Mouse (Mus musculus) embryonic stem cell, embryonic (primary cell): ENCODE results near the gene C130032M10Rik.

Experiments used
- CTCF ChIA-PET, 4 experiments: fragments of 300-600 bp in 2 of 4; fragments of 350-600 bp in 2 of 4; sonication (Branson Sonifier 250); formaldehyde crosslinking; loops; one replicate each; lab custom pipeline; 2022; ENCODE audit warnings: inconsistent platforms in 2 of 4; lab: Charles Lee
- POLR2A ChIA-PET, 4 experiments: fragments of 300-600 bp in 2 of 4; fragments of 350-600 bp in 2 of 4; sonication (Branson Sonifier 250); formaldehyde crosslinking; loops; one replicate each; lab custom pipeline; 2022; ENCODE audit warnings: antibody characterized with exemption in 4 of 4, inconsistent platforms in 1 of 4; lab: Charles Lee

Gene C130032M10Rik

DNA sequence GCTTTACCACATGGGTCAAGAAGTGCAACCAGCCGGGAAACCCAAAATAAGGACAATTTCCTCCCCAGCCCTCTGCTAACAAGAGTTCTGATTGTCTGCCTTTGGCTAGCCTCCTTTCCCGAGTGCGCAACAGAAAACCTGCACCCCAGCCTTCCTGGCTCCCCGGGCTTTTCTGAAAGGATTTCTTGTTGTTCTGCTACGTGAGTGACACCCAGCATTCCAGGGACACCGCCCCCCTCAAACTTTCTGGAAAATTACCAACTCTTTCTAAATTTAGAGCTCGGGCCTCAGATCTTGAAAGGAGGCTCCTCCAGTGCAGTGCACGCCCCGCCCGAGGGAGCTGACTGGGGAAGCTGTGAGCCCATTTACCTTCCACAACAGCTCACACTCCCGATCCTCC lies at the start of gene C130032M10Rik:
Gene C130032M10Rik, plus strand, starts transcription at position 334 of the 400 bp plus-strand sequence.
- ChIA-PET POLR2A (interaction anchor here (0.7 to 10.9 kb wide), 26 partner anchors 8 to 120 kb away, joined by 3 to 141 read pairs (median 4); partner anchors contain the start of gene Ccr4 (in 2 of the 4)), CTCF (interaction anchor here in 3 of 4 experiments (0.6 to 1.8 kb wide), 9 partner anchors 9 to 66 kb away, joined by 3 to 5 read pairs (median 3); no protein-coding TSS in a partner anchor)

DNA sequence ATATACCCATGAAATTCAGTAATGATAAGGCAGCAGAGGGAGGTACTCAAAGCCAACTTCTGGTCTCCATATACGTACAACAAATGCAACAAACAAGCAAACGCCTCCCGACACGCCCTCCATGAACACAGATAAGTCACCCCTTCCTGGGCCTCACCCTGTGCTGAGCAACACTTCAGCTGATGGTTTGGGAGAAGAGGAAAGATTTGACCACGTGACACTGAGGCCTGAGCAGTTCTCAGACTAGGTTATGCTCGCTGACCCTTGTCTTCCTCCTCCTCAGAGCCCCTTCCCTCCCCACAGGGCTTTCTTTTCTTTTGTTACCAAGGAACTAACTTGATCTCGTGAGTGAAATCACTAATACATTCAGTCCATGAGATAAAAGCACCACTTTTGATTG lies 48.6 kb upstream of the C130032M10Rik start:
- POLR2A ChIA-PET, result no interaction called here

DNA sequence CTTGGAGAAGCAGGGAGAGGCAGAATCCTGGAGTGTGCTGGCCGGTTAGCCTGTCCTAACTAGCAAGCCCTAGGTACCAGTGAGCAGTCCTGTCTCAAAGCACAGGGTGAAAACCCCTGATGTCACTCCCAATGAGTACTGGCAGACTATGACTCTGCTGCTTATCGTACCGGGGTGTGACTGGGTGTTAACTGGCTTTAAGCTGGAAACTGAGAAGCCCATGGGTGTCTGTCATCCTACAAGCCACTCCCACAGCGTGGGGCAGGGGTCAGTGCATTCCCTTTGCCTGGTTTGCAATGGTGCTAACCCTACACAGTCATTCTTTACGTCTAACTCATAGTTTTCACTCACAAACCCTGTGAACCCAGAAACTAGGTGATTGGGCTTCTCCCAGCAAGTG lies 47.3 kb upstream of the C130032M10Rik start:
- CTCF ChIA-PET, result interaction anchor here in 3 of 4 experiments (0.6 to 1.0 kb wide), 7 partner anchors 17 to 116 kb away, joined by 3 to 7 read pairs (median 3); no protein-coding TSS in a partner anchor
- POLR2A ChIA-PET, result interaction anchor here in 2 of 4 experiments (0.6 to 1.7 kb wide), 5 partner anchors 8 to 33 kb away, joined by 3 to 5 read pairs (median 4); no protein-coding TSS in a partner anchor

More for the DNA sequence above, 48.6 kb upstream of the C130032M10Rik start:
- CTCF ChIA-PET, result no interaction called here

DNA sequence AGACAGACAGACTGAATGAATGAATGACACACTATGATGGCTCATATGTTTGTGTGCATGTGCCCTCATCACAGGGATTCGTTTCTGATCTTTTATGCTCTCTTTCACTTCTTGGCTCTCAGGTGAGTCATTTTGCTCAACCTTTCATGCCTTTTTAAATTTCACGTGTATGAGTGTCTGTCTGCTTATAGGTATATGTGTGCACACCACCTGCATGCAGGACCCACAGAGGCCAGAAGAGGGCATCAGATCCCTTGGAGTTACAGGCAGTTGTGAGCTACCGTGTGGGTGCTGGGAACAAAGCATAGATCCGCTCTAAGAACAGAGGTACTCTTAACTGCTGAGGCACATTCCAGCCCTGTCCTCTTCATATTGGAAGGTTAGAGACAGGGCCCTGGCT lies 46.8 kb upstream of the C130032M10Rik start:
- CTCF ChIA-PET, result interaction anchor here (0.5 to 1.0 kb wide), 17 partner anchors 16 to 146 kb away, joined by 3 to 10 read pairs (median 3); no protein-coding TSS in a partner anchor
- POLR2A ChIA-PET, result interaction anchor here in 1 of 4 experiments (1.0 to 1.7 kb wide), 5 partner anchors 8 to 34 kb away, joined by 3 to 5 read pairs (median 3); no protein-coding TSS in a partner anchor

DNA sequence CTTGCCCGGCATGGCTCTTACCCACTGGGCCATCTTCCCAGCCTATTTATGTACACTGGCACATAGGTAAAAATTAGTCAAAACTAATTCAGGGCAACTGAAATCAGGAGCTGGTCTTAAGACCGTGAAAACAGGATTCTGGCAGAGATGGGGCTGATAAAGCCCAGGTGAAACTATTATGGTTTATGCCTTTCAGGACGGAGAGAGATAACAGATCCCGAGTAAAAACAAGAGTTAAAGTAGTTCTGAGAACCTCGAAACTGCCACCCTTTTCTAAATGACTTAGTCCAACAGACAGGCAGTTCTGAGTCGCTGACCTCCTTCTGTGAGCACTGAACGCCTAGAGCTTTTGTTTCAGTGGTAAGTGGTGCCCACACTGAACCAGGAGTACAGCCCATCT lies 43.6 kb upstream of the C130032M10Rik start:
- ChIA-PET POLR2A (interaction anchor here in 2 of 4 experiments (0.6 to 1.8 kb wide), 4 partner anchors 10 to 39 kb away, joined by 3 to 6 read pairs (median 3); no protein-coding TSS in a partner anchor), CTCF (interaction anchor here in 2 of 4 experiments (0.6 to 0.8 kb wide), 3 partner anchors 13 to 108 kb away, joined by 3 to 4 read pairs (median 4); no protein-coding TSS in a partner anchor)

DNA sequence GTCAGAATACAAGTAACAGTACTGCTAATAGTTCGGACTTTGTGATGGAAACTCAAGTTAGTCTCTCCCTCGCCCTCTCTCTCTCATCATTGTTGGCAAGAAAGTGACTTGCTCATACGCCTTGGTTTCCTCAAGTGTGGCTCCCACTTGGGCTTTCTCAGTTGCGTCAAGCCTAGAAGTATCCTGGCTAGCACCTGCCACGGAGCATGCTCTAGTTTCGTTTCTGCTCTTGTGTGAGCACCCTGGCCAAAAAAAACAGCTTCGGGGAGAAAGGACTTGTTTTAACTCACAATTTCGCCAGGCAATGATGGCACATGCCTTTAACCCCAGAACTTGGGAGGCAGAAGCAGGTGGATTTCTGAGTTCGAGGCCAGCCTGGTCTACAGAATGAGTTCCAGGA lies 38.5 kb upstream of the C130032M10Rik start:
- CTCF ChIA-PET, result interaction anchor here in 1 of 4 experiments (1.8 kb wide), 1 partner anchor 61 kb away, joined by 6 read pairs; no protein-coding TSS in a partner anchor
- POLR2A ChIA-PET, result interaction anchor here in 3 of 4 experiments (0.8 to 2.5 kb wide), 10 partner anchors 8 to 105 kb away, joined by 3 to 8 read pairs (median 4); no protein-coding TSS in a partner anchor

DNA sequence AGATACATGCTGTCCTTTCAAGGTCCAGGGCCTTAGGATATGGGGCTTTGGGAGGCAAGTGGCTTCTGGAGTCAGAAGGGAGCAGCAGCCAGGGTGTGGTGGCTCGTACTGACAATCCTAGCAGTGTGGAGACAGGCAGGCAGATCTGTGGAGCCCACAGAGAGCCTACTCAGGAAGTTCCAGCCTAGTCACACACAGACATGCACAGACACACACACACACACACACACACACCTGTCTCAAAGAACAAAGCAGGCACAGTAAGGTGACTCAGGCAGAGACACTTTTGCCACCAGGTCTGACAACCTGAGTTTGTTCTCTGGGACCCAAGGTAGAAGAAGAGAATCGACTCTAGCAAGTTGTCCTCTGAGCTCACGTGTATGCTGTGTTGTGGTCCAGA lies 34.6 kb upstream of the C130032M10Rik start:
- ChIA-PET CTCF (interaction anchor here in 1 of 4 experiments (0.6 kb wide), 1 partner anchor 163 kb away, joined by 4 read pairs; no protein-coding TSS in a partner anchor), POLR2A (interaction anchor here in 2 of 4 experiments (0.6 to 0.8 kb wide), 3 partner anchors 14 to 1379 kb away, joined by 3 to 8 read pairs (median 4); no protein-coding TSS in a partner anchor)

DNA sequence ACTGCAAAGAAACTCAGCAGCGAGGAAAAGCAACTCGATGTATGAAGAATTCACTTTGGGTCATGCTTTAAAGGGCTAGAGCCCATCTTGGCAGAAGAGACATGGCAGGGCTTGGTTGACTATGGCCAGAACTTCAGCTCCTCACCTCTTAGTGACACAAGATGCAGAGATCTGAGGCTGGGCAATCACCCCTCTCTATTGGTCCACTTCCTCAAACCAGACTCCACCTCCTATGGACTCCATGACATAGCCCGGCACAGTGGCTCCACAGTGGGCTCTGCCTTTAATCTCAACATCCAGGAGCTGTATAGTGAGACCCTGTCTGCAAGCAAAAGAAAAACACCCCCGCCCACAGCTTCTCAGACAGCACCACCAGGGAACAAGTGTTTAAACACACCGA lies 30.7 kb upstream of the C130032M10Rik start:
- ChIA-PET POLR2A (interaction anchor here in 3 of 4 experiments (0.6 to 2.1 kb wide), 10 partner anchors 9 to 743 kb away, joined by 3 to 7 read pairs (median 3); partner anchors contain the start of gene Crtap (in 1 of the 3)), CTCF (interaction anchor here (0.6 to 1.8 kb wide), 8 partner anchors 9 to 97 kb away, joined by 3 to 7 read pairs (median 3); no protein-coding TSS in a partner anchor)

DNA sequence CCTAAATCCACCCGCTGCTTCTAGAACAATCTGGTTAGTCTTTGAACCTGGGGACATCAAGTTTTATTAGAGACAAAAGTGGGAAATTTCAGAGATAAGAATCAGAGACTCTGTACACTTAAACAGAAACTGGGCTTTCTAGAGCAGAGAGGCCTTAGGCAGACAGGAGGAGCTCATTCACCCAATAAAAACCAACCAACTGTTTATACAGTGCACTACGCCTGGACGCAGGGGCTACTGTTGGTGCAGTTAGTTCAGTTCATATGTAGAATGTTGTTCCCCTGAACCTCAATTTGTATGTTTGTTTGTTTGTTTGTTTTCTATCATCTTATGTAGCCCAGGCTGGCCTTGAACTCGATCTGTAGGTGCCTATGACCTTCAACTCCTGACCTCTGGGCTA lies 28.7 kb upstream of the C130032M10Rik start:
- ChIA-PET POLR2A (interaction anchor here in 3 of 4 experiments (0.9 to 2.0 kb wide), 7 partner anchors 9 to 67 kb away, joined by 3 to 11 read pairs (median 6); partner anchors contain the start of gene Ccr4 (in 1 of the 3)), CTCF (interaction anchor here in 3 of 4 experiments (0.6 to 1.0 kb wide), 5 partner anchors 10 to 240 kb away, joined by 3 to 4 read pairs (median 3); no protein-coding TSS in a partner anchor)

DNA sequence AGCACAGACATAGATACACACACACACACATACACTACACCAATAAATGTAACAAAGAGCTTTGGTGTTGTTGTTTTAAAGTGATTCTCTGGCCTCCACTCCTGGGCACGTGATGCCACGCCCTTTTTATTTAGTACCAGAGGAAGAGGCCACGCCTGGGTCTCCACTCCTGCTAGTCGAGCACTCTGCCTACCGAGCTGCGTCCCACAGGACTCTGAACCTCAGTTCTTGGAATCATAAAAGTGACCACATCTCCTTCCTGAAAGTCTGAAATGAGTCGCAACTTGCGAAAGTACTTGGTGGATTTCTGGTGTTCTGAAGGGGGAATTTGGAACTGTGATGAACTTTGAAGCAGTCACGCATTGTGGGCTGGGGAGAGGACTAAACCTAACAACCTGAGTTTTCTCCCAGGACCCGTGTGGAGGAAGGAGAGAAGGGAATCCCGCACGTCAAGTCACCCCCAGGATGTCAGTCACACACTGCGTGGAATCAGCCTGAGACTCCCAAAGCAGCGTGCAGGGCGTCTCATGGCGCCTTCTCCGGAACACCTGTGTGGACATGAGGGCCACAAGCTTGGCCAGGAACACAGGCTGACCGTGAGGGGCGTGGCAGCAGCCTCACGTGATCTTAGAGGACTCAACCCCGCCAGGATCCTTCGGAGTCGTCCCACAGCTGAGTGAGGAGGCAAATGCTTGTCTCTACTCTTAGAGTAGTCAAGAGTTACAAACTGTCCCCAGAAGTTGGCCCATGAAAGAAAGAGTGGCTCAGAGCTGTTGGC lies 27.8 kb upstream of the C130032M10Rik start:
- ChIA-PET POLR2A (interaction anchor here (0.6 to 2.0 kb wide), 16 partner anchors 9 to 98 kb away, joined by 3 to 11 read pairs (median 4); no protein-coding TSS in a partner anchor), CTCF (interaction anchor here (0.6 to 1.4 kb wide), 5 partner anchors 71 to 401 kb away, joined by 3 to 6 read pairs (median 3); no protein-coding TSS in a partner anchor)

DNA sequence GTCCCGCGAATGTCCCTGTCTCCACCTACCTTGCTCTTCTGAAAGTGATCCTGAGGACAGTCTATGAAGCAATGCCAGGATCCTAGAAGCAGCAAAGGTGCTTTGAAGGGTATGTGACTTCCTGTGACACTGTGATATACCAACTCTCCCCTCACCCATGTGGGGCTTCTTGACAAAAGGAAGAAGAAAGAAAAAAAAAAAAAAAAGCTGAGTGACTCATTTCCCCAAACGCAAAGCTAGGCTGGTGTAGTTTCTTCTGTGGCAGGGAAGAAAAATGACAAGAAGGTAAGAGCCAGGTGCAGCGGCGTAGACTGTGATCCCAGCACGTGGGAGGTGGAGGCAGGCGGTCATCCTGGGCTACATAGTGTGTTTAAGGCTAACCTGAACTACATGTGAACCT lies 19.0 kb upstream of the C130032M10Rik start:
- ChIA-PET CTCF (interaction anchor here in 2 of 4 experiments (0.5 to 1.4 kb wide), 5 partner anchors 81 to 479 kb away, joined by 3 to 5 read pairs (median 3); partner anchors contain the start of gene Tmppe (in 1 of the 2)), POLR2A (interaction anchor here in 2 of 4 experiments (0.6 to 10.4 kb wide), 7 partner anchors 8 to 88 kb away, joined by 3 to 152 read pairs (median 3); no protein-coding TSS in a partner anchor)

DNA sequence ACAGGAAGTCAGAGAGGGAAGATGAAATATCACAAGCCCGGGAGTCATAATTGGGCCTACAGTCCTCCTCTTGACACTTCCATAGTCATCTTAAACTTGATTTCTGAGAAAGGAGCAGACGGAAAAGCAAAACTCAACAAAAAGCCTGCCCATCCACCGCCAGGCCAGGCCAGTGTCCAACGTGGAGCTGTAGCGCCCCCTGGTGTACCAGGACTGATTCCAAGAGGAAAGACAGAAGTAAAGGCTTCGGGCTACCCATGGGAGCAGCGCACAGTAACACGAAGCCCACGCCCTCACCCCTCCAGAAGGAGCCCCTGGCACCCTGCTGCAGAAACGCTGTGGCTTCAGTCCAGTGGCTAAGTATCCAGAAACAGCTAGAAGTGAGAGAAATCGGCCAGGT lies 17.3 kb upstream of the C130032M10Rik start:
- POLR2A ChIA-PET, result interaction anchor here (0.5 to 10.4 kb wide), 20 partner anchors 10 to 412 kb away, joined by 3 to 152 read pairs (median 6); partner anchors contain the start of gene C130032M10Rik (in 1 of the 4)

DNA sequence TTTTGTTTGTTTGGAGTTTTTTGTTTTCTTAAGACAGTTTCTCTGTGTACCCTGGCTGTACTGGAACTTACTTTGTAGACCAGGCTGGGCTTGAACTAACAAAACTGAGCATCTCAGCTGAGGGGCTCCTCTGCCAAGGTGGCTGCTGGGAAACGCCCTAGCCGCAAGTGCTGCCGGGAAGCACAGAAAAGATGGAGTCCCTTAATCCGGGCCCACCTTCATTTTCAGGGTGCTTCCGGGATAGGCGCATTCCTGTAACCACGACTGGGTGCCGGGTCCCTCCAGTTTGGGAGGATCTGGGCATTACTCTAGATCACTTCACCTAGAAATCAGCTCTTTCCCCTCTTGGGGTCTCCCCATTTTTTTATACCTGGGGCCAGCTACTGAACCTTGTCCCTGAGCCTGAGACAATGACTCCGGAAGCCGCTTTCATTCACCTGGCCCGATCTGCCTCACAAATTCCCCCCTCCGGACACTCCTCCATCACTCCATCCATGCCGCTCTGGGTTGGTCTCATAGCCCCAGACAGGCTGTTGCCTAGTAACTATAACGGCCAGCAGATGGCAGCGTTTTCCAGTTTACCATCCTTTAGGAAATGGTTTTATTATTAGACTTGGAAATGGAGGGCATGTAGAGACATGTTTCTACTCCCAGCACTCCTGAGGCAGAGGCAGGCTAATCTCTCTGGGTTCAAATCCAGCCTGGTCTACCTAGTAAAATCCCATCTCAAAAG lies 15.5 kb upstream of the C130032M10Rik start:
- POLR2A ChIA-PET, result interaction anchor here (0.6 to 10.4 kb wide), 39 partner anchors 8 to 589 kb away, joined by 3 to 152 read pairs (median 6); partner anchors contain the start of genes C130032M10Rik (in 2 of the 4), Crtap (in 2 of the 4), Glb1 (in 2 of the 4) and Tmppe (in 2 of the 4)

More for the DNA sequence above, 17.3 kb upstream of the C130032M10Rik start:
- CTCF ChIA-PET, result interaction anchor here (0.6 to 8.7 kb wide), 16 partner anchors 11 to 1256 kb away, joined by 3 to 71 read pairs (median 4); no protein-coding TSS in a partner anchor

DNA sequence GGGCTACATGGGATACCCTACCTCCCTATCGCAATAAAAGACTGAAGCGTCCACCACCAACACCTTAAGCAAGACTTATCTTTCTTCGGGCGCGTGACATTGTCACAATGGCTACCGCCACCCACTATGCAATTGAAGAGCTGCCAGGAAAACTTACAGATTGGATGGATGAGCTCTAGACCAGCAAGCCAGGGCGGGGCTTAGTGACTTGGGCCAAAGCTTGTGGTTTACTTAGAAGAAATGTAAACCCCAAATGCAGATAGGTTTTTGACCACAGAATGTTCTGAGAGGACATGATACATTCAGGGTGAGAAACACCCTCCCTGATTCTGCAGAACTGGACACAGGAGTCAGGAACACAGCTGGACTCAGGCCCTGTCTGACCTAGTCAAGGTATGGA lies 14.4 kb upstream of the C130032M10Rik start:
- CTCF ChIA-PET, result interaction anchor here (0.6 to 8.7 kb wide), 15 partner anchors 9 to 139 kb away, joined by 3 to 71 read pairs (median 4); no protein-coding TSS in a partner anchor

More for the DNA sequence above, 15.5 kb upstream of the C130032M10Rik start:
- CTCF ChIA-PET, result interaction anchor here (0.6 to 8.7 kb wide), 16 partner anchors 10 to 153 kb away, joined by 3 to 71 read pairs (median 4); partner anchors contain the start of genes Glb1 (in 1 of the 4) and Tmppe (in 1 of the 4)

DNA sequence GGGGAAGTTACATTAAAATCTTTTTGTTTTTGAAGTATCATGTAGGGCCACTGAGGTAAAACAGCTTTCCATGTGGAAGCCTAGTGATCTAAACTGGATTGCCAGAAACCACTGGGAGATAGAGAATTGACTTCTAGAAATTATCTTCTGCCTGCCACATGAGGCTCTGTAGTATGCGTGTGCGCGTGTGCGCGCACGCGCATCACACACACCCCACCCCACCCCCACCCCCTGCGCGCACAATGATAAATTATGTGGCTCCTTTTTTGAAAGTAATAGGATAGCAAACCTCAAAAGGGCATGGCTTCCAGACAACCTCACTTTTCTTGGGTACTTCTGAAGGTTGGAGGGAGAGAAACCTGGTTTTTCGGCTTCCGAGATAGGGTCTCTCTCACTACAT lies 13.6 kb upstream of the C130032M10Rik start:
- ChIA-PET POLR2A (interaction anchor here (0.6 to 10.4 kb wide), 68 partner anchors 7 to 456 kb away, joined by 3 to 152 read pairs (median 5); partner anchors contain the start of genes C130032M10Rik (in 2 of the 4), Crtap (in 2 of the 4), Cnot10 (in 1 of the 4) and Fbxl2 (in 1 of the 4)), CTCF (interaction anchor here (0.6 to 8.7 kb wide), 18 partner anchors 9 to 146 kb away, joined by 3 to 71 read pairs (median 5); no protein-coding TSS in a partner anchor)

More for the DNA sequence above, 14.4 kb upstream of the C130032M10Rik start:
- POLR2A ChIA-PET, result interaction anchor here (0.6 to 10.4 kb wide), 69 partner anchors 8 to 876 kb away, joined by 3 to 152 read pairs (median 5); partner anchors contain the start of genes C130032M10Rik (in 2 of the 4), Crtap (in 2 of the 4), Glb1 (in 2 of the 4) and Tmppe (in 2 of the 4)
